Mouse (Mus musculus): Measurements from ENCODE around the gene Dcbld2. TPM values are rescaled to one million over a fixed set of nuclear protein-coding genes. Genes with fewer than 3 reads are reported as not detected.

Gene Dcbld2
- total and polyA plus RNA-seq, 3 experiments, result 2.2 to 3.7 (median 3.3) TPM

DNA sequence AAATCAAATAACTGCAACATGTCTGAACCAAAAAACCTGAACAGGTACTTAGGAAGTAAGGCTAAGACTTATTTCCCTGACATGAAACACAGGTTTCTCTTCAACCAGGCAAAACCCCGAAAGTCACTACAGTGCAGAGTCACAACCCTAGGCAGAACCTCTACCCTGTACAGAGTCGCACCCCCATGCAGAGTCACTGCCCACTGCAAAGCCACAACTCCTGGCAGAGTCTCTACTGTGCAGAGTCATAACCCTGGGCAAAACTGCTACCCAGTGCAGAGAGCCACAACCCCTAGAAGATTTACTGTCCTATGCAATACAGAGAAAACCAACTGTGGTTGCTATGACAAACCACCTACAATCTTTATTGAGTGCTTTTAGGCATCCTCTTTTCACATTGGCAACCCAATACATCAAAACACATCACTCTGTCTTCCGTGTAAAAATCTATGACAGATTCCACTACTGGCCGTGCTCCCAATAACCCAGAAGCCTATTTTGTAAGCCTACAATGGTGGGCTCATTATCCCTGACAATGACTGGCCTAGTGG, 71.7 kb downstream of the Dcbld2 start:
- no peak for DNase-seq (ENCODE audit: extremely low read depth)
- peaks cover 33 to 73% of the 10 kb centered on the region in 2 experiments for H3K4me1 ChIP-seq (ENCODE audit: control insufficient read depth in 1 of 2, insufficient read depth in 2 of 2)
- peak overlapping the region; percentile 56 for H3K27ac ChIP-seq (ENCODE audit: insufficient read depth, low read depth)
- peaks cover 31% of the 10 kb centered on the region for H3K9me3 ChIP-seq (replicated peaks; ENCODE audit: low read length)
- H3K79me2 ChIP-seq (replicated peaks; ENCODE audit: control insufficient read depth, extremely low read depth, insufficient read depth, poor library complexity, severe bottlenecking), result peaks cover 22% of the 10 kb centered on the region
- H3K36me3 ChIP-seq (replicated peaks in 1 of 2; ENCODE audit: control insufficient read depth in 1 of 2, insufficient read depth in 1 of 2, low read length in 1 of 2), result peaks cover 69 to 89% of the 10 kb centered on the region in 2 experiments
- TF ChIP-seq ZKSCAN1 (IDR thresholded peaks at IDR 0.05; ENCODE audit: borderline replicate concordance, low read depth, low read length) (no peak), RAD21 (IDR thresholded peaks at IDR 0.05; ENCODE audit: low read depth, low read length) (no peak), E2F4 (IDR thresholded peaks at IDR 0.05; ENCODE audit: insufficient replicate concordance, low read depth, low read length) (no peak), HCFC1 (IDR thresholded peaks at IDR 0.05; ENCODE audit: low read depth, low read length) (no peak), NRF1 (IDR thresholded peaks at IDR 0.05; ENCODE audit: low read depth, low read length) (no peak), ZMIZ1 (IDR thresholded peaks at IDR 0.05; ENCODE audit: low read depth, low read length) (no peak), KAT2A (IDR thresholded peaks at IDR 0.05; ENCODE audit: insufficient replicate concordance, low read length) (no peak), JUND (conservative IDR thresholded peaks at IDR 0.05; ENCODE audit: low read depth, low read length) (no peak), MAZ (IDR thresholded peaks at IDR 0.05; ENCODE audit: low read depth, low read length) (no peak), MAX (IDR thresholded peaks at IDR 0.05; ENCODE audit: low read length) (no peak), MAFK (IDR thresholded peaks at IDR 0.05; ENCODE audit: insufficient replicate concordance, low read length) (no peak)
- dilution Hi-C loops (cut with MboI; ENCODE audit: extremely low pct_ligation_motif_present, extremely low pct_unique_long_range_greater_than_20kb, low sequenced_read_pairs) (no loop called here), in situ Hi-C loops (cut with MboI; ENCODE audit: low pct_ligation_motif_present, low pct_unique_long_range_greater_than_20kb, low sequenced_read_pairs) (no loop called here)
- no peak overlapping the region for H3K9ac ChIP-seq (ENCODE audit: insufficient read depth, low read depth)
- no peak overlapping the region for H3K4me3 ChIP-seq (replicated peaks in 1 of 3; ENCODE audit: low read depth in 2 of 3, low read length in 2 of 3, poor library complexity in 1 of 3)
- H3K27me3 ChIP-seq (replicated peaks), result no peaks in the 10 kb centered on the region
- H3K4me2 ChIP-seq (ENCODE audit: insufficient read depth, low read depth, poor library complexity, severe bottlenecking), result no peak overlapping the region

DNA sequence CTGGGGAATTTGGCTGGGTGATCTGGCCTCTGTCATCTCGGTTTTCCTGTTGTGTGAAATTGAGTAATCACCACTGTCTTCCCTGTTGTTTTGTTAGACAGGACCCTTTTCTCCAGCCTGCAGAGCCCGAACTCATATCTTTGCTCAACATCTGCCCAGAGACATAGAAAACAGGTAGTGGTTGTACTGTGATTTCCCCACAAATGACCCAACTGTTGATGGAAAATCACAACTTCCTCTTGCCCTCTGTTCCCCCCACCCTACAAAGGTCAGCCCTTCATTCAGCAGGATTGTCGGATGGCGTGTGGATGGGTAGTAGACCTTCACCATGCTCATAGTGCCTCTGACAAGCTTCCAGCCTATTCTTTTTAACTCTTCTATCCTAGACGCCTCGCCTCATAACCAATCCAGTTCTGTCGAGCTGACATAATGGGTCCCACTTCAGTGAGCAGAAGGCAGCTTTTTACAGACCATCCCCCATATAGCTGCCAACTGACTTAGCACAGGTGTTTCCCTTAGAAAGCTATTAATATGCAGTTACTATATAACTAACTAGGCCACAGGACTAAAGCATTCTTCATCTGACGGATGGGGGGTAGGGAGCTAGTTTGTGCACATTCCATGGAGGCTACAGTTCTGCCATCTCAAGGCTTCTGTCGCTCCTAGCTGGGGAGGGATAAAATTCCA, 73.1 kb downstream of the Dcbld2 start:
- dilution Hi-C loops (cut with MboI; ENCODE audit: extremely low pct_ligation_motif_present, extremely low pct_unique_long_range_greater_than_20kb, low sequenced_read_pairs), result no loop called here
- Histone ChIP-seq H3K9ac (ENCODE audit: insufficient read depth, low read depth) (peak overlapping the region; percentile 26), H3K79me2 (replicated peaks; ENCODE audit: control insufficient read depth, extremely low read depth, insufficient read depth, poor library complexity, severe bottlenecking) (peaks cover 22% of the 10 kb centered on the region), H3K4me1 (ENCODE audit: control insufficient read depth in 1 of 2, insufficient read depth in 2 of 2) (peaks cover 25 to 59% of the 10 kb centered on the region in 2 experiments), H3K36me3 (replicated peaks in 1 of 2; ENCODE audit: control insufficient read depth in 1 of 2, insufficient read depth in 1 of 2, low read length in 1 of 2) (peaks cover 66 to 87% of the 10 kb centered on the region in 2 experiments), H3K27me3 (replicated peaks) (no peaks in the 10 kb centered on the region), H3K9me3 (replicated peaks; ENCODE audit: low read length) (peaks cover 31% of the 10 kb centered on the region), H3K4me3 (replicated peaks in 1 of 3; ENCODE audit: low read depth in 2 of 3, low read length in 2 of 3, poor library complexity in 1 of 3) (no peak overlapping the region), H3K4me2 (ENCODE audit: insufficient read depth, low read depth, poor library complexity, severe bottlenecking) (peak overlapping the region; percentile 52), H3K27ac (ENCODE audit: insufficient read depth, low read depth) (peak overlapping the region; percentile 94)
- in situ Hi-C loops (cut with MboI; ENCODE audit: low pct_ligation_motif_present, low pct_unique_long_range_greater_than_20kb, low sequenced_read_pairs), result no loop called here
- DNase-seq (ENCODE audit: extremely low read depth), result peak; percentile 95
- TF ChIP-seq TCF12 (IDR thresholded peaks at IDR 0.05; ENCODE audit: low read depth, low read length) (peak; percentile 85), MAFK (IDR thresholded peaks at IDR 0.05; ENCODE audit: insufficient replicate concordance, low read length) (0 out of 2 replicates have a peak, but pooled peaks have one; percentile 26), ZC3H11A (IDR thresholded peaks at IDR 0.05; ENCODE audit: low read depth, low read length) (no peak), MAX (IDR thresholded peaks at IDR 0.05; ENCODE audit: low read length) (0 out of 2 replicates have a peak, but pooled peaks have one; percentile 68), ZNF384 (IDR thresholded peaks at IDR 0.05; ENCODE audit: low read depth, low read length) (no peak), USF1 (IDR thresholded peaks at IDR 0.05; ENCODE audit: low read depth, low read length) (no peak), ELF1 (IDR thresholded peaks at IDR 0.05; ENCODE audit: low read depth, low read length) (peak; percentile 44; the same call in 1 of the 2 replicates), IRF4 (IDR thresholded peaks at IDR 0.05; ENCODE audit: low read depth, low read length) (peak; percentile 60), RAD21 (IDR thresholded peaks at IDR 0.05; ENCODE audit: low read depth, low read length) (no peak), MAZ (IDR thresholded peaks at IDR 0.05; ENCODE audit: low read depth, low read length) (peak; percentile 97), HCFC1 (IDR thresholded peaks at IDR 0.05; ENCODE audit: low read depth, low read length) (peak; percentile 38; the same call in 1 of the 2 replicates), KAT2A (IDR thresholded peaks at IDR 0.05; ENCODE audit: insufficient replicate concordance, low read length) (no peak), SMC3 (IDR thresholded peaks at IDR 0.05; ENCODE audit: low read depth, low read length) (no peak; the same call in none of the 2 replicates), USF2 (conservative IDR thresholded peaks at IDR 0.05; ENCODE audit: low read depth, low read length) (no peak), MYC (IDR thresholded peaks at IDR 0.05; ENCODE audit: low read depth, low read length) (0 out of 2 replicates have a peak, but pooled peaks have one; percentile 42), MXI1 (IDR thresholded peaks at IDR 0.05; ENCODE audit: low read depth, low read length) (peak; percentile 77), MEF2A (IDR thresholded peaks at IDR 0.05; ENCODE audit: borderline replicate concordance, low read depth, low read length) (peak; percentile 68; the same call in 1 of the 2 replicates), ZMIZ1 (IDR thresholded peaks at IDR 0.05; ENCODE audit: low read depth, low read length) (0 out of 2 replicates have a peak, but pooled peaks have one; percentile 40), ZKSCAN1 (IDR thresholded peaks at IDR 0.05; ENCODE audit: borderline replicate concordance, low read depth, low read length) (no peak), NRF1 (IDR thresholded peaks at IDR 0.05; ENCODE audit: low read depth, low read length) (0 out of 2 replicates have a peak, but pooled peaks have one; percentile 29), JUN (IDR thresholded peaks at IDR 0.05; ENCODE audit: insufficient read depth, low read depth, low read length) (peak; percentile 33), NELFE (IDR thresholded peaks at IDR 0.05; ENCODE audit: low read depth, low read length) (peak; percentile 38; the same call in 1 of the 2 replicates), TBP (conservative IDR thresholded peaks at IDR 0.05; ENCODE audit: low read depth, low read length) (peak; percentile 71), GABPA (IDR thresholded peaks at IDR 0.05; ENCODE audit: insufficient replicate concordance, low read depth, low read length) (no peak), CTCF (conservative IDR thresholded peaks at IDR 0.05 in 1 of 2, IDR thresholded peaks at IDR 0.05 in 1 of 2; ENCODE audit: low read depth in 2 of 2, low read length in 2 of 2) (no peak)
